Mouse (Mus musculus) limb, embryonic 14.5 days (tissue): ENCODE measurements around the gene Spdye4a. TPM values are rescaled to one million over a fixed set of nuclear protein-coding genes. Genes with fewer than 3 reads are reported as not detected.

Source experiments
- ATAC-seq: fragments of 200-750 bp; cut with Nextera tagmentation; 2 replicates; pipeline ENCODE4 v1.8.0; 2017; ENCODE audit warnings: low read depth, moderate number of reproducible peaks, moderate TSS enrichment; ENCODE audit not compliant: low FRiP score
- DNase-seq: peaks from one replicate; pipeline ENCODE4 v3.0.0-alpha.2; 2015; ENCODE audit warnings: low spot score
- H3K27ac ChIP-seq: fragments of 300-500 bp; sonication (generic); replicated peaks from 2 replicates; pipeline ENCODE4 v1.5.1; 2014; ENCODE audit warnings: low read depth, mild to moderate bottlenecking, low read length, moderate library complexity, mixed read lengths
- H3K27me3 ChIP-seq: fragments of 300-500 bp; sonication (generic); 2 replicates; pipeline ENCODE4 v1.6.1; 2014; ENCODE audit warnings: low read length, mixed read lengths; ENCODE audit not compliant: control insufficient read depth, insufficient read depth
- H3K36me3 ChIP-seq: fragments of 300-500 bp; sonication (generic); 2 replicates; pipeline ENCODE4 v1.6.1; 2014; ENCODE audit warnings: mild to moderate bottlenecking, low read length, moderate library complexity, mixed read lengths; ENCODE audit not compliant: control insufficient read depth, insufficient read depth
- H3K4me1 ChIP-seq: fragments of 300-500 bp; sonication (generic); 2 replicates; pipeline ENCODE4 v1.6.1; 2014; ENCODE audit warnings: antibody characterized with exemption, low read length, mixed read lengths; ENCODE audit not compliant: control insufficient read depth, insufficient read depth
- H3K4me2 ChIP-seq: fragments of 300-500 bp; sonication (generic); replicated peaks from 2 replicates; pipeline ENCODE4 v1.6.1; 2014; ENCODE audit warnings: low read depth, mild to moderate bottlenecking, low read length, moderate library complexity; ENCODE audit not compliant: severe bottlenecking
- H3K4me3 ChIP-seq: fragments of 300-500 bp; sonication (generic); replicated peaks from 2 replicates; pipeline ENCODE4 v1.5.1; 2014; ENCODE audit warnings: low read length
- H3K9ac ChIP-seq: fragments of 300-500 bp; sonication (generic); 2 replicates; pipeline ENCODE4 v1.6.1; 2014; ENCODE audit warnings: mild to moderate bottlenecking, low read depth, low read length, moderate library complexity; ENCODE audit not compliant: severe bottlenecking
- H3K9me3 ChIP-seq: fragments of 300-500 bp; sonication (generic); 2 replicates; pipeline ENCODE4 v1.6.1; 2016; ENCODE audit warnings: low read length; ENCODE audit not compliant: control insufficient read depth
- POLR2A ChIP-seq: fragments of 200-500 bp; IDR thresholded peaks from 2 replicates; pipeline ENCODE4 v1.8.0; 2012; ENCODE audit warnings: inconsistent platforms, mild to moderate bottlenecking, moderate library complexity, borderline replicate concordance; ENCODE audit not compliant: insufficient read depth, insufficient read length; ENCODE audit errors: extremely low read depth
- WGBS: fragments of 180-500 bp; shearing (Covaris S2); extraction: QIAGEN DNeasy Blood & Tissue Kit; methylation state at CpG from one replicate; pipeline ENCODE4 v1.1.7; 2014; 5-methylcytosine and 5-hydroxymethylcytosine counted together
- polyA plus RNA-seq, 2 experiments: library from polyadenylated mRNA; depleted of rRNA in 1 of 2; stranded (reverse) in 1 of 2; unstranded in 1 of 2; fragments of >200 nt; fragmentation: Nextera tagmentation in 1 of 2; extraction: Ambion mirVana in 1 of 2; gene quantifications; 2 replicates each; pipeline versions ENCODE4 v1.2.1 to v1.2.3; 2012 to 2014

The Spdye4a gene
- polyA plus RNA-seq, 2 experiments: not detected

GRCm38 (mm10) chr5:143253881-143254486, 27.3 kb upstream of the Spdye4a start:
- no peak for DNase-seq
- Histone ChIP-seq H3K9ac (peak overlapping the region; percentile 38; the same call in 1 of the 2 replicates), H3K4me3 (peak overlapping the region; percentile 41), H3K27ac (no peak overlapping the region), H3K9me3 (no peaks in the 10 kb centered on the region), H3K4me1 (peaks cover 13% of the 10 kb centered on the region), H3K36me3 (peaks cover 72% of the 10 kb centered on the region), H3K27me3 (peaks cover 67% of the 10 kb centered on the region), H3K4me2 (peak overlapping the region; percentile 77)
- ATAC-seq: peak; percentile 35; the same call in 1 of the 2 replicates
- no peak for TF ChIP-seq POLR2A
- 4% methylated on average over 77 of the region's 81 CpGs for WGBS

- no peak for TF ChIP-seq POLR2A
- H3K9ac ChIP-seq: peak overlapping the region; percentile 38; the same call in 1 of the 2 replicates
- H3K9me3 ChIP-seq: no peaks in the 10 kb centered on the region
- DNase-seq: no peak
- peak overlapping the region; percentile 77 for H3K4me2 ChIP-seq
- peak overlapping the region; percentile 41 for H3K4me3 ChIP-seq
- H3K27me3 ChIP-seq: peaks cover 67% of the 10 kb centered on the region
- ATAC-seq: peak; percentile 14; the same call in 1 of the 2 replicates
- WGBS: 5% methylated on average over 83 of the region's 103 CpGs
- H3K36me3 ChIP-seq: peaks cover 69% of the 10 kb centered on the region
- peaks cover 13% of the 10 kb centered on the region for H3K4me1 ChIP-seq
- no peak overlapping the region for H3K27ac ChIP-seq
These were observed 26.6 kb upstream of the Spdye4a start for GRCm38 (mm10) chr5:143253186-143253880.

DNA sequence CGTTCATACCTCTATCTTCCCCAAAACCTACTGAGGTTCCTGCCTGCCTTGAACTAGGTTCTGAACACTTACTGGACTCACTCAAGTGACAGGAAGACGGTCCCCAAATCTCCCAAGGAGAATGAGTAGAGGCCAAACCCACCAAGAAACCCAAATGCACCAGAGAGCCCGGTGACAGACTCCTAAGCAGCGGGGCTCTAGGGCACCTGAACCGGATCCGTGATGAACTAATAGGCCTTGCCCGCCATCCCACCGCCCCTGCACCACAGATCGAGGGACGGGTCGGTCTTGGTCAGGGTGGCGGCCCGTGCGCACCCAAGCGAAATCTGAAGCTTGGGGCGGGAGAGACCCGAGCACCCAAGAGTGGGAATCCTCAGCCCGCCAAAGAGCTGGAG, 26.1 kb upstream of the Spdye4a start:
- H3K4me2 ChIP-seq: peak overlapping the region; percentile 77
- no peaks in the 10 kb centered on the region for H3K9me3 ChIP-seq
- H3K36me3 ChIP-seq: peaks cover 71% of the 10 kb centered on the region
- ATAC-seq (no peak), DNase-seq (no peak)
- H3K27me3 ChIP-seq: peaks cover 63% of the 10 kb centered on the region
- 23% methylated on average over 18 of the region's 18 CpGs for WGBS
- H3K4me1 ChIP-seq: peaks cover 13% of the 10 kb centered on the region
- no peak for TF ChIP-seq POLR2A
- peak overlapping the region; percentile 41 for H3K4me3 ChIP-seq
- H3K27ac ChIP-seq: no peak overlapping the region
- no peak overlapping the region for H3K9ac ChIP-seq

DNA sequence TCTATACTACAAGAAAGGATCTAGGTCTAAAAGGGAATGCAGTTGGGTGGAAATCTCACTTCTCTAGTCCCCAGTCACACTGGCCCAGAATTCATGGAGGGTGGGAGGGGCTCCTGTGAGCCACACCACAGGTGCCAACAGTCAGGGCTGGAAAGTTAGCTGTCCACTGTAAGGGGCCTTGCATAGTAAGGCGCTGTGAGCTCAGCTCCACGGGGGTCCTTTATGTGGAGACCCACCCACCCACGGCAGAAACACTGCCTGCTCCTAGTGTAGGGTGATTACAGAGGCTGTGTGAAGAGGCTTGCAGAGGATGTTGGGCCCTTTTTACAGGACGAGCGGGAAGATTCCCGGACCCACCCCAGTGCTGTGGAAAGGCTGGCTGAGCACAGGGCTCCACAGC, 25.3 kb upstream of the Spdye4a start:
- ATAC-seq (no peak), DNase-seq (no peak)
- peaks cover 56% of the 10 kb centered on the region for H3K27me3 ChIP-seq
- no peak overlapping the region for H3K27ac ChIP-seq
- H3K36me3 ChIP-seq: peaks cover 78% of the 10 kb centered on the region
- no peak overlapping the region for H3K9ac ChIP-seq
- 59% methylated on average over 6 of the region's 6 CpGs for WGBS
- H3K4me2 ChIP-seq: no peak overlapping the region
- peaks cover 13% of the 10 kb centered on the region for H3K4me1 ChIP-seq
- TF ChIP-seq POLR2A: no peak
- H3K4me3 ChIP-seq: no peak overlapping the region
- H3K9me3 ChIP-seq: no peaks in the 10 kb centered on the region

DNA sequence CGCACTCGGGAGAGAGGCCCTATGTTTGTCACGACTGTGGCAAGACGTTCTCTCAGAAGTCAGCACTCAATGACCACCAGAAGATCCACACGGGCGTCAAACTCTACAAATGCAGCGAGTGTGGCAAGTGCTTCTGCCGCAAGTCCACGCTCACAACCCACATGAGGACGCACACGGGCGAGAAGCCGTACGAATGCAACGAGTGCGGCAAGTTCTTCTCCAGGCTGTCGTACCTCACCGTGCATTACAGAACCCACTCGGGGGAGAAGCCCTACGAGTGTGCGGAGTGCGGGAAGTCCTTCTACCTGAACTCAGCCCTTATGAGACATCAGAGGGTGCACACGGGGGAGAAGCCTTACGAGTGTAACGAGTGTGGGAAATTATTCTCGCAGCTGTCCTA, 18.2 kb upstream of the Spdye4a start:
- WGBS: 96% methylated on average over 26 of the region's 26 CpGs

More for the DNA sequence above, 18.2 kb upstream of the Spdye4a start:
- TF ChIP-seq POLR2A: no peak
- Histone ChIP-seq H3K4me3 (no peak overlapping the region), H3K27ac (no peak overlapping the region), H3K9ac (no peak overlapping the region), H3K4me1 (no peaks in the 10 kb centered on the region), H3K9me3 (no peaks in the 10 kb centered on the region), H3K4me2 (no peak overlapping the region), H3K27me3 (no peaks in the 10 kb centered on the region), H3K36me3 (peaks cover 93% of the 10 kb centered on the region)
- DNase-seq: no peak
- ATAC-seq: no peak
